Mouse (Mus musculus) frontal cortex, postnatal 14 days (tissue): ENCODE results near the gene Klf3.

ENCODE experiments used
- DNase-seq, 2 experiments: peaks; one replicate each; pipeline ENCODE4 v3.0.0; 2022; ENCODE audit warnings: low spot score in 2 of 2

Klf3 gene

GRCm38 (mm10) chr5:64835295-64835694 lies 32.1 kb downstream of the Klf3 start:
- DNase-seq, result no peak

GRCm38 (mm10) chr5:64839016-64839599 lies 35.9 kb downstream of the Klf3 start:
- DNase-seq, result no peak

GRCm38 (mm10) chr5:64840087-64840486 lies 36.9 kb downstream of the Klf3 start:
- DNase-seq, result no peak

GRCm38 (mm10) chr5:64844622-64845021 lies 41.4 kb downstream of the Klf3 start:
- no peak for DNase-seq

GRCm38 (mm10) chr5:64847305-64847704 lies 44.1 kb downstream of the Klf3 start:
- DNase-seq, result no peak

- no peak for DNase-seq
Measured at GRCm38 (mm10) chr5:64849892-64850291, 46.7 kb downstream of the Klf3 start.

- DNase-seq, result no peak
Measured at GRCm38 (mm10) chr5:64852656-64853398, 49.6 kb downstream of the Klf3 start.

- no peak for DNase-seq
Measured at GRCm38 (mm10) chr5:64853421-64853820, 50.2 kb downstream of the Klf3 start.

- DNase-seq, result no peak
Measured at GRCm38 (mm10) chr5:64855199-64855598, 52.0 kb downstream of the Klf3 start.

GRCm38 (mm10) chr5:64860900-64861470 lies 57.8 kb downstream of the Klf3 start:
- DNase-seq, result no peak

GRCm38 (mm10) chr5:64861471-64862199 lies 58.4 kb downstream of the Klf3 start:
- DNase-seq, result no peak

GRCm38 (mm10) chr5:64862269-64862668 lies 59.1 kb downstream of the Klf3 start:
- DNase-seq, result peak in 1 of 2 experiments; percentile 44

- DNase-seq, result no peak
Measured at GRCm38 (mm10) chr5:64864699-64865108, 61.5 kb downstream of the Klf3 start.

GRCm38 (mm10) chr5:64865219-64865964 lies 62.2 kb downstream of the Klf3 start:
- DNase-seq, result no peak

- DNase-seq, result peak in 1 of 2 experiments; percentile 77
Measured at GRCm38 (mm10) chr5:64866331-64867050, 63.3 kb downstream of the Klf3 start.

- no peak for DNase-seq
Measured at GRCm38 (mm10) chr5:64867124-64867523, 63.9 kb downstream of the Klf3 start.

GRCm38 (mm10) chr5:64867551-64867950 lies 64.4 kb downstream of the Klf3 start:
- DNase-seq, result no peak

- no peak for DNase-seq
Measured at GRCm38 (mm10) chr5:64876086-64876830, 73.1 kb downstream of the Klf3 start.

GRCm38 (mm10) chr5:64877235-64878026 lies 74.2 kb downstream of the Klf3 start:
- no peak for DNase-seq
